Mouse (Mus musculus): ENCODE measurements around the gene Jmjd8. TPM values are rescaled to one million over a fixed set of nuclear protein-coding genes. Genes with fewer than 3 reads are reported as not detected.

Gene Jmjd8
- total RNA-seq, 2 experiments from 2014 or later: 89.7 to 107 TPM

- DNase-seq (ENCODE audit: low spot score in 2 of 2): no peak
Observed at GRCm38 (mm10) chr17:25876347-25876915, 47.8 kb downstream of the Jmjd8 start.

DNA sequence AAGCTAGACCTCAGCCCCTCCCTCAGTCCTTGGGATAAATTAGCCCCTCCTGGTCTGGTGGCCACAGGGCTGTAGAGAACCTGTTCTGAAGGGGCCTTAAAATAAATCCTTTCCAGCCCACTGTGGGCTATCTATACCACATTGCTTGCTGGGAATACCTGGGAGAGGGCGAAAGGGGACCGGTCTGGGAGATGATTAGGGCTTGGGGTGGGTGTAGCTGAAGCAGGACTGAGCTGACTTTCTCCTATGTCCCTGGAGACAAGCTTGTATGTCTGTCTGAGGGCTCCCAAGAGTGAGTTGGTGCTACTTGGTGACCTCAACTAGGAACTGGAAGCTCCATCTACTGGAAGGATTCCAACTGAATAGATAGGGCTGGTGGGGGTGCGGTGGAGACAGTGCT, 48.4 kb downstream of the Jmjd8 start:
- no peak for DNase-seq (ENCODE audit: low spot score in 2 of 2)

DNA sequence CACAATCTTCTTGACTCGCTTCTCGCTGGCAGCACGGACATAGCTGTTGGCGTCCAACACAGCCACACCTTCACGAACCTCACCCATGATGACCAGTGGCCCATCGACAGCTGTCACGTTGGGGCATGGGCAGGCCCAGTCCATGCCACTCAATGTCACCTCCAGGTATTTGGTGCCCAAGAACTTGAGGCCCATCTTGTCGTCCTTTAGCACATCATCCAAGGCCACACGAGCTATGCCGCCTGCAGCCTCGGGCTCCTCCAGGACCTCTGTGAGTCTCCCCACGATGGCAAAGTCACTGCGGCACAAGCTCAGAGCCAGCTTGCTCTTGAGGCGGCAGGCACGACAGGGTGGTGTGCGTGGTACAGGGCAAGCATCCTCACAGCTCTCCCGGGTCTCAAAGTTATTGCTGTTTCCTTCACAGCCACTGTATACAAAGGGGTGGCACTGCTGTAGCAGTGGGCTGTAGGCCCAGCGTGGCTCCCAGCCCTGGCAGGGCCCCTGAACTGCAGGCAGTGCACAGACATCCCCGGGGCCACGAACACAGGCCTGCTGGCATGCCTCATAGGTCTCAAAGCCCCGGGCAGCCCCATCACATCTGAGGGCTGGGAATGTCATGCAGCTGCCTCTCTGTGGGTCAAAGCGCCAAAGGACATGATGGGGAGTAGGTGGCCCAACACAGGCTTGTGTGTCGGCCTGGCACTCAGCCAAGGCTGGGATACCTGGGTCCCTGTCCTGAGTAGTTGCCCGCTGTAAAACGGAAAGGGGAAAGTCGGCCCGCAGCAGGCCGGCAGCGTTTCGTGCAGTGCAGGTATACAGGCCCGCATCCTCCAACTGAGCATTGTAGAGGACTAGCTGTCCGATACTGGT, 49.3 kb downstream of the Jmjd8 start:
- DNase-seq (ENCODE audit: low spot score in 2 of 2): no peak

- no peak for DNase-seq (ENCODE audit: low spot score in 2 of 2)
Observed at GRCm38 (mm10) chr17:25878611-25879180, 50.0 kb downstream of the Jmjd8 start.

DNA sequence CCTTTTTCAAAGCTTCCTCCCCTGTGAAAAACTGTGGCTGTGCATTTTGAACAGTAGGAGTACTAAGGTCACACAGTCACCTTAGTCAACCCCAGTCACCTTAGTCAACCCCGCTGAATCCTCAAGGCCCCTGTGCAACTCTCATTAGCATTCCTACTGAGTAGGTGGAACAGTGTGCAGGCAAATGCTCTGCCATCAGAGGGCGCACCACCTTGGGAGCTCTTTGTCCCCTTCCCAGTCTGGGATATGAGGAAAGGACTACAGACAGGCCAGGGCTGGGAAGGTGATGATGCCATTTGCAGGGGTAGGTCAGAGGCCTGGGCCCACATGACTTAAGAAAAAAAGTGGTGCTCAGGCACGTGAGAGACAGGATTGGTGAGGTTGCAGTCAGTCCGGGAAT, 50.6 kb downstream of the Jmjd8 start:
- DNase-seq (ENCODE audit: low spot score in 2 of 2): no peak

GRCm38 (mm10) chr17:25879750-25880149, 51.1 kb downstream of the Jmjd8 start:
- no peak for DNase-seq (ENCODE audit: low spot score in 2 of 2)

DNA sequence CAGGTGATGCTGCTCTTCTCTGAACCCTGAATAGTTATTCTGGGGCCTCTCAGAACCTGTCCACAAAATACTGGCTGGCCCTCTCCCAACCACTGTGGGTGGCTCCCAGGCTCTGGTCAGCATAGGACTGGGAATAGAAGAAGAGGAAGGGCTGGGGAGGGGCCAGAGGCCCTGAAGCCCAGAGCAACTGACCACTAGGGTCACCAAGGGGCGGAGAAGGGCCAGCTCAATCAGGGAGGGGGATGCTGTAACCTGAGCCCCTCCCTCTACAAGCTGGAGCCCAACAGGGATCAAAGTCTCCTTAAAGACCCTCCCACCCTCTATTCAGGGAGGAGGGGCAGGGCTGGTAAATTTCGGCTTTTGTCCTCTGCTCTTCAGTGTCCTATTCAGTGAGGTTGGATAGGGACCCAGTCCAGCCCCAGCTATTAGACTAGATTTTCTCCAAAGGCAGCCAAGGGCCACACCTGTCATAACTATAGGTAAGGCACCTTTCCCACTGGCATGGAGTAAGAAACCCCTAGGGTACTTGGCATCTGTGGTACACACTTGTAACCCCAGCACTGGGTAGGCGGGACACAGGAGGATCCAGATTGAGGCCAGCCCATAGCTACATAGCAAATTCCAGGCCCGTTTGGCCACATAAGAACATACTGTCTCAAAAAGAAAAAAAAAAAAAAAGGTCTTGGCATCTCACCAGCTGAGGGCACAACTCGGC, 51.7 kb downstream of the Jmjd8 start, which contains the start of gene Wfikkn1:
Wfikkn1 (minus strand) TSS at position 663 of the 715 bp plus-strand sequence.
- DNase-seq (ENCODE audit: low spot score in 2 of 2): no peak

- no peak for DNase-seq (ENCODE audit: low spot score in 2 of 2)
Observed at GRCm38 (mm10) chr17:25880913-25881641, 52.4 kb downstream of the Jmjd8 start.

Small RNA genes lying within 50 kb of the gene (microRNA-seq; reads per million reads assigned to microRNA genes)
- gene Mir3082 (ENCODE audit: borderline number of aligned reads in 2 of 2) (1.9 to 2.4 reads per million in 2 experiments), gene Mir6966 (ENCODE audit: borderline number of aligned reads in 2 of 2) (0 to 1.4 reads per million in 2 experiments)

Other genes with a start within 250 kb of the Jmjd8 start
- 10 to 100 TPM; 36.9 to 38.7 TPM for gene Lmf1, start 249.8 kb upstream of the Jmjd8 start, total RNA-seq (2021)
- gene Gng13, start 111.7 kb upstream of the Jmjd8 start, total RNA-seq (2021): 1 to 10 TPM in 1 of 2 experiments, not detected in 1; 1.1 TPM
- gene Chtf18, start 101.4 kb upstream of the Jmjd8 start, total RNA-seq (2021): 1 to 10 TPM; 2.6 to 2.7 TPM
- gene Rpusd1, start 101.2 kb upstream of the Jmjd8 start, total RNA-seq (2021): 10 to 100 TPM; 10.2 to 12.8 TPM
- not detected for gene Mslnl, start 92.8 kb upstream of the Jmjd8 start, total RNA-seq (2021)
- 10 to 100 TPM in 1 of 2 experiments, 1 to 10 TPM in 1; 6.5 to 11.5 TPM for gene Msln, start 74.5 kb upstream of the Jmjd8 start, total RNA-seq (2021)
- 10 to 100 TPM; 35.8 to 37.1 TPM for gene Narfl, start 55.1 kb upstream of the Jmjd8 start, total RNA-seq (2021)
- 10 to 100 TPM; 17.4 to 23.7 TPM for gene Haghl, start 43.2 kb upstream of the Jmjd8 start, total RNA-seq (2021)
- gene Ccdc78, start 42.3 kb upstream of the Jmjd8 start, total RNA-seq (2021): not detected
- gene Fam173a, start 36.0 kb upstream of the Jmjd8 start, total RNA-seq (2021): 10 to 100 TPM; 78.0 to 89.1 TPM
- gene AC134908.4, start 33.2 kb upstream of the Jmjd8 start, total RNA-seq (2021): 1 to 10 TPM in 1 of 2 experiments, not detected in 1; 1.4 TPM
- gene Metrn, start 31.7 kb upstream of the Jmjd8 start, total RNA-seq (2021): 10 to 100 TPM; 23.7 to 25.7 TPM
- gene Fbxl16, start 19.8 kb upstream of the Jmjd8 start, total RNA-seq (2021): 10 to 100 TPM; 20.3 to 61.4 TPM
- 10 to 100 TPM; 15.7 to 20.2 TPM for gene Wdr24, start 5.2 kb upstream of the Jmjd8 start, total RNA-seq (2021)
- 100 to 1,000 TPM; 142 to 175 TPM for gene Stub1, start 4.5 kb downstream of the Jmjd8 start, total RNA-seq (2021)
- 10 to 100 TPM; 13.6 to 18.4 TPM for gene Rhbdl1, start 8.4 kb downstream of the Jmjd8 start, total RNA-seq (2021)
- gene Gm20683, start 12.9 kb downstream of the Jmjd8 start, total RNA-seq (2021): 10 to 100 TPM in 1 of 2 experiments, 1 to 10 TPM in 1; 9.3 to 13.1 TPM
- gene Rhot2, start 16.0 kb downstream of the Jmjd8 start, total RNA-seq (2021): 100 to 1,000 TPM; 110 TPM
- 10 to 100 TPM; 16.7 to 18.0 TPM for gene Wdr90, start 32.6 kb downstream of the Jmjd8 start, total RNA-seq (2021)
- 100 to 1,000 TPM; 302 to 373 TPM for gene Mcrip2, start 39.9 kb downstream of the Jmjd8 start, total RNA-seq (2021)
- gene Mettl26, start 46.2 kb downstream of the Jmjd8 start, total RNA-seq (2021): 100 to 1,000 TPM in 1 of 2 experiments, 10 to 100 TPM in 1; 97.4 to 106 TPM
- 1 to 10 TPM in 1 of 2 experiments, under 1 TPM in 1; 0.93 to 2.0 TPM for gene Wfikkn1, start 52.0 kb downstream of the Jmjd8 start, total RNA-seq (2021)
- gene Rab40c, start 90.9 kb downstream of the Jmjd8 start, total RNA-seq (2021): 10 to 100 TPM; 20.6 to 32.6 TPM
- 100 to 1,000 TPM; 110 to 111 TPM for gene Pigq, start 116.1 kb downstream of the Jmjd8 start, total RNA-seq (2021)
- not detected for gene Nhlrc4, start 116.1 kb downstream of the Jmjd8 start, total RNA-seq (2021)
- not detected for gene A930017K11Rik, start 123.7 kb downstream of the Jmjd8 start, total RNA-seq (2021)
- gene Capn15, start 156.9 kb downstream of the Jmjd8 start, total RNA-seq (2021): 10 to 100 TPM; 22.6 to 24.4 TPM
- gene Rab11fip3, start 240.7 kb downstream of the Jmjd8 start, total RNA-seq (2021): 10 to 100 TPM; 22.6 to 24.6 TPM